Mouse (Mus musculus): ENCODE measurements around the gene BC024978. TPM values are rescaled to one million over a fixed set of nuclear protein-coding genes. Genes with fewer than 3 reads are reported as not detected.

Gene BC024978
- polyA plus RNA-seq, 1 experiment from 2014 or later = 2.8 TPM

DNA sequence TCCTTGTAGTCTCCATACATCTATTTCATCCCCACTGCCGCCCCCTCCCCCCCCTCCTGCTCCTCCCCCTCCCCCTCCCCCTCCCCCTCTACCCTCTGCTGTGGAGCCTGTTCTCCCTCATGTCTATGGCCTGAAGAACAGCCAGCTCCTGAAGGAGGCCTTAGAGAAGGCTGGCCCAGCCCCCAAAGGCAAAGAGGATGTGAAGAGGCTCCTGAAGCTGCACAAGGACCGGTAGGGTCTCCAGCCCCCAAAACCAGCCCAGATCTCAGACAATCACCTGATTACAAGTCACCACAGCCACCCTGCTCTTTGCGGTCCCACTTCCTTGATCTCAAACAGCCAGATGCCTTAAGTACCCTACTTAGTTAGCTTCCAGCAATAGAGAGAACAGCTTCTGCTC, 1.6 kb downstream of the BC024978 start:
- Histone ChIP-seq H3K4me2 (no peak overlapping the region), H3K4me1 (replicated peaks; ENCODE audit: control insufficient read depth, insufficient read depth, low read length) (peaks cover 19% of the 10 kb centered on the region), H3K9ac (ENCODE audit: low read depth, low read length) (no peak overlapping the region; the same call in 1 of the 2 replicates), H3K9me3 (ENCODE audit: control insufficient read depth, low read length) (no peaks in the 10 kb centered on the region), H3K27ac (ENCODE audit: low read depth, low read length) (no peak overlapping the region), H3K27me3 (replicated peaks; ENCODE audit: control insufficient read depth, insufficient read depth, low read length) (no peaks in the 10 kb centered on the region), H3K36me3 (ENCODE audit: control insufficient read depth, insufficient read depth, low read length) (peaks cover 19% of the 10 kb centered on the region), H3K4me3 (ENCODE audit: low read depth, low read length) (0 out of 2 replicates have a peak overlapping the region, but pooled peaks have one; percentile 78)
- ATAC-seq (replicated peaks; ENCODE audit: low FRiP score) = no peak
- no peak for DNase-seq (ENCODE audit: low spot score)
- 81% methylated on average over 3 of the region's 3 CpGs for WGBS

DNA sequence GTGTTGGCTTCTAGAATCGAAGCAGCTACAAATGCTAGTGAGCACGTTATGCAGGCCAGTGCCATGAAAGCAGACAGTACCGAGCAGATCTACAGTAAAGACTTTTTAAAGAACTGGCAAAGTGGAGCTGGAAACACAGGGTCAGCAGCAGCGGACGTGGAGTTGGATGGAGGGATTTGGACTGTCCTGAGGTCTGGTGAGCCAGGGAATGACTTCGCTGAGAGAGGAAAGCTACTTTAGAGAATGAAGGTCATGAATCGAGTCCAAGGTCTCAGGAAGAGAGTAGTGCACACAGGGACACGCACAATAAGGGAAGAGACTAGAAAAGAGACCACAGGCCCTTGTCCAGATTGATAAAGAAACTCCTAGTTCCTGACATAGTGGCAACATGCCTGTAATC, 2.1 kb downstream of the BC024978 start:
- WGBS = 92% methylated on average over 8 of the region's 8 CpGs
- H3K27me3 ChIP-seq (replicated peaks; ENCODE audit: control insufficient read depth, insufficient read depth, low read length) = no peaks in the 10 kb centered on the region
- no peak overlapping the region; the same call in 1 of the 2 replicates for H3K9ac ChIP-seq (ENCODE audit: low read depth, low read length)
- H3K27ac ChIP-seq (ENCODE audit: low read depth, low read length) = no peak overlapping the region; the same call in 1 of the 2 replicates
- H3K36me3 ChIP-seq (ENCODE audit: control insufficient read depth, insufficient read depth, low read length) = peaks cover 14% of the 10 kb centered on the region
- H3K4me1 ChIP-seq (replicated peaks; ENCODE audit: control insufficient read depth, insufficient read depth, low read length) = peaks cover 19% of the 10 kb centered on the region
- H3K4me2 ChIP-seq = no peak overlapping the region
- H3K9me3 ChIP-seq (ENCODE audit: control insufficient read depth, low read length) = no peaks in the 10 kb centered on the region
- no peak for DNase-seq (ENCODE audit: low spot score)
- ATAC-seq (replicated peaks; ENCODE audit: low FRiP score) = no peak
- no peak overlapping the region for H3K4me3 ChIP-seq (ENCODE audit: low read depth, low read length)

DNA sequence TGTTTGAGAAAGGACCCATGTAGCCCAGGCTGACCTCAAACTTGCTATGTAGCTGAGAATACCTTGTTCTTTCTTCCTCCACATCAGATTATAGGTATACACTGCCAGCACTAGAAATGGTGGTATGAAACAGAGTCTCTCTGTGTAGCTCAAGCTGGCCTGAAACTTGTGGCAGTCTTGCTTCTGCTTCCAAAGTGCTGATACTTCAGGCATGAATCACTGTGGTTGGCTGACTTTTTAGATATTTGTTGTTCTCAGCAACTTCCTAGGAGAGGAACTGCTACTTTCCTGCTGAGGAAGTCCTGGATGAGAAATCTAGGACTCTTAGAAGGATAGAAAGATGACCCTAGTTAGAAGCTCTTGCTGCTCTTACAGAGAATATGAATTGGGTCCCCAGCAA, 2.8 kb downstream of the BC024978 start:
- Histone ChIP-seq H3K4me1 (replicated peaks; ENCODE audit: control insufficient read depth, insufficient read depth, low read length) (peaks cover 19% of the 10 kb centered on the region), H3K36me3 (ENCODE audit: control insufficient read depth, insufficient read depth, low read length) (peaks cover 9% of the 10 kb centered on the region; the same call in 1 of the 2 replicates), H3K4me3 (ENCODE audit: low read depth, low read length) (no peak overlapping the region), H3K9me3 (ENCODE audit: control insufficient read depth, low read length) (no peaks in the 10 kb centered on the region), H3K9ac (ENCODE audit: low read depth, low read length) (no peak overlapping the region), H3K27ac (ENCODE audit: low read depth, low read length) (no peak overlapping the region), H3K4me2 (no peak overlapping the region), H3K27me3 (replicated peaks; ENCODE audit: control insufficient read depth, insufficient read depth, low read length) (no peaks in the 10 kb centered on the region)
- no peak for ATAC-seq (replicated peaks; ENCODE audit: low FRiP score)
- DNase-seq (ENCODE audit: low spot score) = no peak

DNA sequence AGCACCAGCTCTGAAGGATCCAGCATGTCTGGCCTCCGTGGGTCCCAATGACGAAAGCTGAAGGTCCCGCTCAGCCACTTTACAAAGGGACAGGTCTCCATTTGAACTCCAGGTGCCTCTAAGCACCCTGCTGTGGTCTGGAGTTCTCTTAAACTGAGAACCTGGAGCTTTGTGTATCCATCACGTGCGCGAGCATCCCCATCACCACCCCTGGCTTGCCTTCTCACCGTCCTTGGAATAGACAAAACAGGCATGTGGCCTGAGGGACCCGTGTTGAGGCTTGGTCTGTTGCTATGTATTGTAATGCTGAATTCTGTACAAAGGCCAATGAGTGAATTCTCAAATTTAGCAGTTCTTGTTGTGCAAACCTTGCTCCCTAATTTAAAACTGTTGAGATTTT, 3.2 kb downstream of the BC024978 start:
- Histone ChIP-seq H3K9ac (ENCODE audit: low read depth, low read length) (no peak overlapping the region), H3K9me3 (ENCODE audit: control insufficient read depth, low read length) (no peaks in the 10 kb centered on the region), H3K27me3 (replicated peaks; ENCODE audit: control insufficient read depth, insufficient read depth, low read length) (no peaks in the 10 kb centered on the region), H3K36me3 (ENCODE audit: control insufficient read depth, insufficient read depth, low read length) (peaks cover 8% of the 10 kb centered on the region; the same call in 1 of the 2 replicates), H3K4me1 (replicated peaks; ENCODE audit: control insufficient read depth, insufficient read depth, low read length) (peaks cover 19% of the 10 kb centered on the region), H3K27ac (ENCODE audit: low read depth, low read length) (no peak overlapping the region), H3K4me2 (no peak overlapping the region), H3K4me3 (ENCODE audit: low read depth, low read length) (no peak overlapping the region)
- DNase-seq (ENCODE audit: low spot score) = no peak
- WGBS = 96% methylated on average over 8 of the region's 8 CpGs
- ATAC-seq (replicated peaks; ENCODE audit: low FRiP score) = no peak

DNA sequence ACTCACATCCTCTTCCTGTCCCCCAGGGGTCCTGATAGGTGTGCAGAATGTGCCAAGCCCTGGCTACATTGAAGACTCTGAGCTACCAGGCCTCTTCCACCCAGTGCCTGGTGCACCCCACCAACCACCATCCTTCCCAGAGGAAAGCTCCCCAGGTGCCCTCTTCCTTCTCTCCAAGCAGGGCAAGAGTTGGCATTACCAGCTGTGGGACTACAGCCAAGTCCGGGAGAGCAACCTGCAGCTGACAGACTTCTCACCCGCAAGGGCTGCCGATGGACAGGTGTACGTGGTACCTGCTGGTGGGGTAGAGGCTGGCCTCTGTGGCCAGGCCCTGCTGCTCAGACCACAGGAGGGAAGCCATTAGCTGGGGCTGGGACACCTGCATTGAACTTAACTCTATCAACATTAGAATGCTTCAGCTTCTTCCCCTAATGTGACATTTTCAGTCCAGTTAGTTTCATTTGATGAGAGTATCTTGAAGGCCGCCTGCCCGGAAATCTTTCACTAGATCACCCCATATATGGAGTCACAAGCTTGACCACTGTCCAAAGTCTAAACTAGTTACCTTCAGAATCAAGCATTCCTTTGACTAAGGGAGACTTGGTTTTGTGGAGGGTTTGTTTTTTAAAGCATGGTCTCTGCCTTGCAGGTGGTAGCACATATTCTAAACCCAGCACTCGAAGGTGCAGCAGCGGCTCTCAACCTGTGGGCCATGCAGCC, 8.3 kb downstream of the BC024978 start:
- H3K9me3 ChIP-seq (ENCODE audit: control insufficient read depth, low read length) = no peaks in the 10 kb centered on the region
- no peak overlapping the region for H3K27ac ChIP-seq (ENCODE audit: low read depth, low read length)
- no peaks in the 10 kb centered on the region for H3K4me1 ChIP-seq (replicated peaks; ENCODE audit: control insufficient read depth, insufficient read depth, low read length)
- ATAC-seq (replicated peaks; ENCODE audit: low FRiP score) (no peak), DNase-seq (ENCODE audit: low spot score) (no peak)
- no peaks in the 10 kb centered on the region for H3K27me3 ChIP-seq (replicated peaks; ENCODE audit: control insufficient read depth, insufficient read depth, low read length)
- no peak overlapping the region for H3K4me3 ChIP-seq (ENCODE audit: low read depth, low read length)
- H3K9ac ChIP-seq (ENCODE audit: low read depth, low read length) = no peak overlapping the region
- H3K4me2 ChIP-seq = no peak overlapping the region
- H3K36me3 ChIP-seq (ENCODE audit: control insufficient read depth, insufficient read depth, low read length) = 0 out of 2 replicates have a peak, but pooled peaks cover 4% of the 10 kb centered on the region
- WGBS = 94% methylated on average over 8 of the region's 8 CpGs

DNA sequence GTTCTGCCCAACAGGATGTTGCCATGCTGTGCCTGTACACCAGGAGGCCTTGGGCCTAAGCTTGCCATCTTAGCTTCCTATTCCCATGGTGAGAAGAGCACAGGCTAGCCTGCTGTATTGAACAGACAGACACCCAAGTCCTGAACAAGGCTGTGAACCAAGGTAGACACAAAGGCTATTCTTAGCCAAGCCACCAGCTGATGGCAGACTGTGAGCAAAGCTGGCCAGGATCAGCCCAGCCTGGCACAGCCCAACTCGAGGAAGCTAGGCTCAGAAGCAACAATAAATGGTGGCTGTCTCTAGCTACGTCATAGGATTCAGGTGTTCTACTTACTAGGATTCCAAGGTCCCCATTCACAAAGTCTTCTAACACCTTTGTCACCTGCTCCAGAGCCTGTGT, 17.0 kb downstream of the BC024978 start:
- Histone ChIP-seq H3K27me3 (replicated peaks; ENCODE audit: control insufficient read depth, insufficient read depth, low read length) (no peaks in the 10 kb centered on the region), H3K4me2 (no peak overlapping the region), H3K9ac (ENCODE audit: low read depth, low read length) (no peak overlapping the region), H3K36me3 (ENCODE audit: control insufficient read depth, insufficient read depth, low read length) (peaks cover 16% of the 10 kb centered on the region; the same call in 1 of the 2 replicates), H3K27ac (ENCODE audit: low read depth, low read length) (no peak overlapping the region), H3K4me3 (ENCODE audit: low read depth, low read length) (no peak overlapping the region), H3K9me3 (ENCODE audit: control insufficient read depth, low read length) (no peaks in the 10 kb centered on the region), H3K4me1 (replicated peaks; ENCODE audit: control insufficient read depth, insufficient read depth, low read length) (no peaks in the 10 kb centered on the region)
- WGBS = 83% methylated on average over 2 of the region's 2 CpGs
- no peak for DNase-seq (ENCODE audit: low spot score)
- ATAC-seq (replicated peaks; ENCODE audit: low FRiP score) = no peak

DNA sequence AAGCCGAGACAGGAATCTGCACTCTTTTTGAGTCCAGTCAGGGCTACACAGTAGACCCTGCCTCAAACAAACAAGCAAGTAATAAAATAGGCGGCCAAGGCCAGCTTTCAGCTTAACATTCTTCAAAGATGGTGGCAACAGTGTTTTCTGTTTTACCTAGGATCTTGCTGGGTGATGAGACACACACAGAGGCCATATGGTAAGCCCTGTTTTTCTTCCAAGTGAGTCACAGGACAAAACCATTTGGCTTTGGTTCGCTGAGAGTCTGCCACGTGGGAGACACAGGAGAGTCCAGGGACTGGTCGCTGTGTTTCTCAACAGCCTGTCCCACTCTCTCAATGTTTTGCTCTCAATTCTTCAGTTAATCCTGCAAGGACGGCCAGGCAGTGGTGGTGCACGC, 23.0 kb downstream of the BC024978 start:
- Histone ChIP-seq H3K36me3 (ENCODE audit: control insufficient read depth, insufficient read depth, low read length) (peaks cover 3% of the 10 kb centered on the region; the same call in 1 of the 2 replicates), H3K9ac (ENCODE audit: low read depth, low read length) (no peak overlapping the region), H3K4me1 (replicated peaks; ENCODE audit: control insufficient read depth, insufficient read depth, low read length) (peaks cover 19% of the 10 kb centered on the region), H3K27me3 (replicated peaks; ENCODE audit: control insufficient read depth, insufficient read depth, low read length) (no peaks in the 10 kb centered on the region), H3K4me2 (no peak overlapping the region), H3K9me3 (ENCODE audit: control insufficient read depth, low read length) (no peaks in the 10 kb centered on the region), H3K4me3 (ENCODE audit: low read depth, low read length) (no peak overlapping the region), H3K27ac (ENCODE audit: low read depth, low read length) (no peak overlapping the region)
- DNase-seq (ENCODE audit: low spot score) (no peak), ATAC-seq (replicated peaks; ENCODE audit: low FRiP score) (no peak)
- 83% methylated on average over 7 of the region's 7 CpGs for WGBS

DNA sequence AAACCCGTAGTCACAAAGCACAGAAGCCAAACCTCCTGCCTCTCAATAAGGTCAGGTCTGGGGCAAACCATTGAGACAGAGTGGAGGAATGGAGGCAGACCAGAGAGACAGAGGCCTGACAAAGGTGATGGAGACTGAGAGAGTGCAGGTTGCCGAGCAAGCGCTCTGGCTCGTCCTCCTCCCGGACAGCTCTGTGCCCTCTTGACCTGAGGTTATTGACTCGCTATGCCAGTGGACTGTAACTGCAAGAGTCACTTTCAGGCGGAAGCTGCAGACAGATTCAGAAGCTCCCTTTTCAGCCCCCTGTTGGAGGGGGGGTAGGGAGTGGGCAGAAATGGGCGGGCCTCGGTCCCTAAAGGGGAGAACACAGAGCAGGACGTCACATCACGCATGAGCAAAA, 24.4 kb downstream of the BC024978 start:
- H3K4me3 ChIP-seq (ENCODE audit: low read depth, low read length) = no peak overlapping the region
- no peak overlapping the region for H3K4me2 ChIP-seq
- no peak overlapping the region for H3K9ac ChIP-seq (ENCODE audit: low read depth, low read length)
- no peaks in the 10 kb centered on the region for H3K9me3 ChIP-seq (ENCODE audit: control insufficient read depth, low read length)
- H3K27ac ChIP-seq (ENCODE audit: low read depth, low read length) = no peak overlapping the region
- H3K36me3 ChIP-seq (ENCODE audit: control insufficient read depth, insufficient read depth, low read length) = peaks cover 3% of the 10 kb centered on the region; the same call in 1 of the 2 replicates
- H3K27me3 ChIP-seq (replicated peaks; ENCODE audit: control insufficient read depth, insufficient read depth, low read length) = no peaks in the 10 kb centered on the region
- peaks cover 25% of the 10 kb centered on the region for H3K4me1 ChIP-seq (replicated peaks; ENCODE audit: control insufficient read depth, insufficient read depth, low read length)
- ATAC-seq (replicated peaks; ENCODE audit: low FRiP score) (peak; percentile 48), DNase-seq (ENCODE audit: low spot score) (no peak)
- WGBS = 69% methylated on average over 11 of the region's 11 CpGs

DNA sequence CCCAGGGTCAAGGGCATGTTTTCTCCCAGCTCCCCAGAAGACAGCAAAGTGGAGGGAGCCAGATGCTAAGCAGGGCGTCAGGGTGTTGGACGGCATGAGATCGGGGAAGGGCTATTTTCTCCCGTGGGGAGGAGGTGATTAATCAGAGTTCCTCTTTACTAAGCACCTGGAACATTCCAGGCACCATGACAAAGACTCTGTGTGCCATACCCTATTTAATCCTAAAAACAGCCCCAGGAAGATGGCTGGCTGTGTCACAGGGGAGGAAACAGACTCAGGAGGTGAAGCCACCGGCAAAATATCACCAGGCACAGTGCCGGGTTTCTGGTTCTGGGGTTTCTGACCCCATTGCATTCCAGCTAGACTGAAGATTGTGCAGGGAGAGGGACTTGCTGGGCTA, 26.4 kb downstream of the BC024978 start:
- H3K4me2 ChIP-seq = no peak overlapping the region
- no peak for ATAC-seq (replicated peaks; ENCODE audit: low FRiP score)
- no peak overlapping the region for H3K27ac ChIP-seq (ENCODE audit: low read depth, low read length)
- 78% methylated on average over 6 of the region's 6 CpGs for WGBS
- H3K4me3 ChIP-seq (ENCODE audit: low read depth, low read length) = no peak overlapping the region
- no peak for DNase-seq (ENCODE audit: low spot score)
- no peaks in the 10 kb centered on the region for H3K9me3 ChIP-seq (ENCODE audit: control insufficient read depth, low read length)
- H3K27me3 ChIP-seq (replicated peaks; ENCODE audit: control insufficient read depth, insufficient read depth, low read length) = no peaks in the 10 kb centered on the region
- H3K36me3 ChIP-seq (ENCODE audit: control insufficient read depth, insufficient read depth, low read length) = peaks cover under 1% of the 10 kb centered on the region; the same call in 1 of the 2 replicates
- H3K9ac ChIP-seq (ENCODE audit: low read depth, low read length) = no peak overlapping the region
- H3K4me1 ChIP-seq (replicated peaks; ENCODE audit: control insufficient read depth, insufficient read depth, low read length) = peaks cover 43% of the 10 kb centered on the region
